Mouse (Mus musculus) stomach, embryonic 16.5 days (tissue): ENCODE results near the gene Pcnp. TPM values are rescaled to one million over a fixed set of nuclear protein-coding genes. Genes with fewer than 3 reads are reported as not detected.
"Not testable (repeated sequence)": the region's sequence is repeated elsewhere in the genome, so short reads cannot be mapped to it uniquely, and the experiment has no call there.

ENCODE experiments used
- ATAC-seq: fragments of 200-750 bp; cut with Nextera tagmentation; 2 replicates; pipeline ENCODE4 v1.8.0; 2017; ENCODE audit warnings: moderate number of reproducible peaks, moderate TSS enrichment; ENCODE audit not compliant: insufficient read depth, low FRiP score
- H3K27ac ChIP-seq: fragments of 300-500 bp; sonication (generic); 2 replicates; pipeline ENCODE4 v1.5.1; 2014; ENCODE audit warnings: low read length
- H3K27me3 ChIP-seq: fragments of 300-500 bp; sonication (generic); 2 replicates; pipeline ENCODE4 v1.6.1; 2014; ENCODE audit warnings: low read length, control low read depth, mixed read lengths; ENCODE audit not compliant: control insufficient read depth, insufficient read depth
- H3K36me3 ChIP-seq: fragments of 300-500 bp; sonication (generic); 2 replicates; pipeline ENCODE4 v1.6.1; 2014; ENCODE audit warnings: low read length; ENCODE audit not compliant: control insufficient read depth, insufficient read depth
- H3K4me1 ChIP-seq: fragments of 300-500 bp; sonication (generic); 2 replicates; pipeline ENCODE4 v1.6.1; 2014; ENCODE audit warnings: low read length, control low read depth, mixed read lengths; ENCODE audit not compliant: control insufficient read depth, insufficient read depth
- H3K4me2 ChIP-seq: fragments of 300-500 bp; sonication (generic); 2 replicates; pipeline ENCODE4 v1.6.1; 2014; ENCODE audit warnings: low read depth, low read length, mixed read lengths
- H3K4me3 ChIP-seq: fragments of 300-500 bp; sonication (generic); replicated peaks from 2 replicates; pipeline ENCODE4 v1.5.1; 2014; ENCODE audit warnings: mild to moderate bottlenecking, low read length
- H3K9ac ChIP-seq: fragments of 300-500 bp; sonication (generic); 2 replicates; pipeline ENCODE4 v1.6.1; 2014; ENCODE audit warnings: low read length
- H3K9me3 ChIP-seq: fragments of 300-500 bp; sonication (generic); replicated peaks from 2 replicates; pipeline ENCODE4 v1.6.1; 2016; ENCODE audit warnings: low read length, control low read depth; ENCODE audit not compliant: control insufficient read depth
- WGBS: fragments of 180-500 bp; shearing (Covaris S2); extraction: QIAGEN DNeasy Blood & Tissue Kit; methylation state at CpG from one replicate; pipeline ENCODE4 v1.1.7; 2014; 5-methylcytosine and 5-hydroxymethylcytosine counted together
- polyA plus RNA-seq: library from polyadenylated mRNA; unstranded; fragments of >200 nt; fragmentation: Nextera tagmentation; extraction: Ambion mirVana; gene quantifications from 2 replicates; pipeline ENCODE4 v1.2.1, GENCODE M21; 2015

The Pcnp gene
- polyA plus RNA-seq, 1 experiment from 2014 or later = 216 TPM

GRCm38 (mm10) chr16:56068523-56069070 lies 39.1 kb upstream of the Pcnp start:
- Histone ChIP-seq H3K36me3 (no peaks in the 10 kb centered on the region), H3K4me3 (no peak overlapping the region), H3K9me3 (no peaks in the 10 kb centered on the region), H3K27ac (no peak overlapping the region), H3K27me3 (no peaks in the 10 kb centered on the region), H3K4me1 (no peaks in the 10 kb centered on the region), H3K9ac (no peak overlapping the region), H3K4me2 (no peak overlapping the region)
- 87% methylated on average over 6 of the region's 6 CpGs for WGBS
- ATAC-seq = no peak

- H3K4me1 ChIP-seq = no peaks in the 10 kb centered on the region
- ATAC-seq = no peak
- WGBS = 59% methylated on average over 8 of the region's 8 CpGs
- H3K9ac ChIP-seq = no peak overlapping the region
- no peaks in the 10 kb centered on the region for H3K27me3 ChIP-seq
- no peaks in the 10 kb centered on the region for H3K36me3 ChIP-seq
- H3K27ac ChIP-seq = no peak overlapping the region
- H3K4me3 ChIP-seq = no peak overlapping the region
- H3K4me2 ChIP-seq = no peak overlapping the region
- no peaks in the 10 kb centered on the region for H3K9me3 ChIP-seq
Measured at GRCm38 (mm10) chr16:56066113-56066512, 36.6 kb upstream of the Pcnp start.

GRCm38 (mm10) chr16:56064334-56064990 lies 34.9 kb upstream of the Pcnp start:
- no peaks in the 10 kb centered on the region for H3K4me1 ChIP-seq
- H3K4me3 ChIP-seq = peak overlapping the region; percentile 55
- peak overlapping the region; percentile 71 for H3K9ac ChIP-seq
- 3% methylated on average over 20 of the region's 20 CpGs for WGBS
- no peaks in the 10 kb centered on the region for H3K36me3 ChIP-seq
- no peaks in the 10 kb centered on the region for H3K9me3 ChIP-seq
- H3K4me2 ChIP-seq = peak overlapping the region; percentile 58
- no peaks in the 10 kb centered on the region for H3K27me3 ChIP-seq
- peak; percentile 79 for ATAC-seq
- H3K27ac ChIP-seq = 0 out of 2 replicates have a peak overlapping the region, but pooled peaks have one; percentile 38

GRCm38 (mm10) chr16:56062981-56063380 lies 33.4 kb upstream of the Pcnp start:
- WGBS = 57% methylated on average over 11 of the region's 11 CpGs
- H3K27me3 ChIP-seq = no peaks in the 10 kb centered on the region
- no peak overlapping the region for H3K4me2 ChIP-seq
- no peaks in the 10 kb centered on the region for H3K36me3 ChIP-seq
- ATAC-seq = no peak
- no peak overlapping the region for H3K27ac ChIP-seq
- H3K4me3 ChIP-seq = no peak overlapping the region
- no peaks in the 10 kb centered on the region for H3K4me1 ChIP-seq
- no peak overlapping the region for H3K9ac ChIP-seq
- no peaks in the 10 kb centered on the region for H3K9me3 ChIP-seq

GRCm38 (mm10) chr16:56061995-56062594 lies 32.6 kb upstream of the Pcnp start:
- no peaks in the 10 kb centered on the region for H3K27me3 ChIP-seq
- no peaks in the 10 kb centered on the region for H3K9me3 ChIP-seq
- no peaks in the 10 kb centered on the region for H3K36me3 ChIP-seq
- H3K27ac ChIP-seq = no peak overlapping the region
- H3K4me3 ChIP-seq = no peak overlapping the region
- H3K4me1 ChIP-seq = no peaks in the 10 kb centered on the region
- H3K9ac ChIP-seq = no peak overlapping the region
- H3K4me2 ChIP-seq = no peak overlapping the region
- WGBS = 72% methylated on average over 7 of the region's 7 CpGs
- no peak for ATAC-seq

GRCm38 (mm10) chr16:56058151-56058550 lies 28.6 kb upstream of the Pcnp start:
- ATAC-seq = no peak

GRCm38 (mm10) chr16:56056944-56057590 lies 27.5 kb upstream of the Pcnp start:
- Histone ChIP-seq H3K27me3 (no peaks in the 10 kb centered on the region), H3K9me3 (no peaks in the 10 kb centered on the region), H3K9ac (no peak overlapping the region), H3K36me3 (no peaks in the 10 kb centered on the region), H3K27ac (no peak overlapping the region), H3K4me2 (no peak overlapping the region), H3K4me1 (no peaks in the 10 kb centered on the region), H3K4me3 (no peak overlapping the region)
- WGBS = 58% methylated on average over 7 of the region's 7 CpGs
- ATAC-seq = no peak

More at GRCm38 (mm10) chr16:56058151-56058550, 28.6 kb upstream of the Pcnp start:
- H3K27me3 ChIP-seq = no peaks in the 10 kb centered on the region
- no peaks in the 10 kb centered on the region for H3K36me3 ChIP-seq
- WGBS = 81% methylated on average over 10 of the region's 10 CpGs
- no peaks in the 10 kb centered on the region for H3K4me1 ChIP-seq
- no peak overlapping the region for H3K4me2 ChIP-seq
- no peak overlapping the region for H3K27ac ChIP-seq
- no peak overlapping the region for H3K4me3 ChIP-seq
- H3K9ac ChIP-seq = no peak overlapping the region
- no peaks in the 10 kb centered on the region for H3K9me3 ChIP-seq

- no peaks in the 10 kb centered on the region for H3K36me3 ChIP-seq
- no peaks in the 10 kb centered on the region for H3K4me1 ChIP-seq
- WGBS = 78% methylated on average over 3 of the region's 3 CpGs
- no peak for ATAC-seq
- no peak overlapping the region for H3K27ac ChIP-seq
- H3K27me3 ChIP-seq = no peaks in the 10 kb centered on the region
- H3K9ac ChIP-seq = no peak overlapping the region
- H3K4me3 ChIP-seq = no peak overlapping the region
- no peak overlapping the region for H3K4me2 ChIP-seq
- H3K9me3 ChIP-seq = no peaks in the 10 kb centered on the region
Measured at GRCm38 (mm10) chr16:56055911-56056310, 26.4 kb upstream of the Pcnp start.

- not testable (repeated sequence) for H3K9ac ChIP-seq, H3K4me1 ChIP-seq, H3K4me2 ChIP-seq, H3K27me3 ChIP-seq, H3K27ac ChIP-seq, H3K36me3 ChIP-seq, H3K9me3 ChIP-seq, ATAC-seq, H3K4me3 ChIP-seq
- no CpG with 5 or more reads among the region's 4 CpGs for WGBS
Measured at GRCm38 (mm10) chr16:56048038-56048437, 18.5 kb upstream of the Pcnp start, which contains the start of gene Senp7. Senp7 (plus strand) TSS chr16:56048338.
